Mouse (Mus musculus) MEL-GATA-1-ER (cell line): ENCODE results near the gene Tcf7l1.

ENCODE experiments used
- DNase-seq: peaks from one replicate; pipeline ENCODE4 v3.0.0-alpha.2; 2012; ENCODE audit warnings: low read depth; ENCODE audit errors: extremely low read depth

The Tcf7l1 gene

GRCm38 (mm10) chr6:72747156-72747555 is 41.9 kb downstream of the Tcf7l1 start:
- DNase-seq = no peak

- DNase-seq = no peak
Measured at GRCm38 (mm10) chr6:72745781-72746180, 43.3 kb downstream of the Tcf7l1 start.

- DNase-seq = no peak
Measured at GRCm38 (mm10) chr6:72744144-72744800, 44.8 kb downstream of the Tcf7l1 start.

- DNase-seq = no peak
Measured at GRCm38 (mm10) chr6:72743624-72744041, 45.4 kb downstream of the Tcf7l1 start.

GRCm38 (mm10) chr6:72742331-72742730 is 46.7 kb downstream of the Tcf7l1 start:
- DNase-seq = no peak

GRCm38 (mm10) chr6:72740596-72741421 is 48.2 kb downstream of the Tcf7l1 start:
- no peak for DNase-seq

- DNase-seq = no peak
Measured at GRCm38 (mm10) chr6:72736872-72737271, 52.2 kb downstream of the Tcf7l1 start.

GRCm38 (mm10) chr6:72735206-72735605 is 53.8 kb downstream of the Tcf7l1 start:
- no peak for DNase-seq

GRCm38 (mm10) chr6:72733375-72733774 is 55.7 kb downstream of the Tcf7l1 start:
- DNase-seq = no peak

- no peak for DNase-seq
Measured at GRCm38 (mm10) chr6:72732109-72732508, 56.9 kb downstream of the Tcf7l1 start.

GRCm38 (mm10) chr6:72730560-72730849 is 58.5 kb downstream of the Tcf7l1 start:
- no peak for DNase-seq

- no peak for DNase-seq
Measured at GRCm38 (mm10) chr6:72729831-72730559, 59.1 kb downstream of the Tcf7l1 start.

GRCm38 (mm10) chr6:72727826-72728225 is 61.2 kb downstream of the Tcf7l1 start:
- DNase-seq = no peak

- DNase-seq = no peak
Measured at GRCm38 (mm10) chr6:72724494-72725180, 64.4 kb downstream of the Tcf7l1 start.

- no peak for DNase-seq
Measured at GRCm38 (mm10) chr6:72723731-72724385, 65.2 kb downstream of the Tcf7l1 start.

GRCm38 (mm10) chr6:72723143-72723542 is 65.9 kb downstream of the Tcf7l1 start:
- DNase-seq = no peak

GRCm38 (mm10) chr6:72720852-72721251 is 68.2 kb downstream of the Tcf7l1 start:
- DNase-seq = no peak

GRCm38 (mm10) chr6:72714726-72715125 is 74.3 kb downstream of the Tcf7l1 start:
- DNase-seq = no peak

GRCm38 (mm10) chr6:72714250-72714649 is 74.8 kb downstream of the Tcf7l1 start:
- DNase-seq = no peak

- no peak for DNase-seq
Measured at GRCm38 (mm10) chr6:72711508-72712081, 77.5 kb downstream of the Tcf7l1 start.
